Mouse (Mus musculus) testis, postnatal 14 days (tissue): ENCODE measurements around the gene Zfp637.
"Not testable (repeated sequence)": the region's sequence is repeated elsewhere in the genome, so short reads cannot be mapped to it uniquely, and the experiment has no call there.

Experiments
- DNase-seq: peaks from one replicate; pipeline ENCODE4 v3.0.0; 2021; ENCODE audit warnings: low spot score

Zfp637 gene

DNA sequence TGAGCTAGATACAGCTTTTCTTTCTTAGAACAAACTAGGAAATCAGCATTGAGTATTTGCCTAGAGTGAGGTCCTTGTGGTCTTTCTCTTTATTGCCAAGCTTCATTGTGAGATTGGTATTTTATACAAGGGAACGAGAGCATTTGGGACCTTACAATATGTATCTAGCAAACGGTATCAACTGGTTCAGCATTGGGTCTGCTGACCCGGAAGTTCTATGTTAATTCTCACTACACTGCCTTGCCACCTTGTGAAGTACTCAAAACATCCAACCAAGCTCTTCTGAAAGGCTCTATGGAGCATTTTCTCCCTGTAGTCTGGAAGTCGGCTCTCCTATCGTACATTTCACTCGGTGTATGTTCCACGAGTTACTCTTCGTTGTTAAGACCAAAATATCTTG lies 22.8 kb downstream of the Zfp637 start:
- DNase-seq = no peak

DNA sequence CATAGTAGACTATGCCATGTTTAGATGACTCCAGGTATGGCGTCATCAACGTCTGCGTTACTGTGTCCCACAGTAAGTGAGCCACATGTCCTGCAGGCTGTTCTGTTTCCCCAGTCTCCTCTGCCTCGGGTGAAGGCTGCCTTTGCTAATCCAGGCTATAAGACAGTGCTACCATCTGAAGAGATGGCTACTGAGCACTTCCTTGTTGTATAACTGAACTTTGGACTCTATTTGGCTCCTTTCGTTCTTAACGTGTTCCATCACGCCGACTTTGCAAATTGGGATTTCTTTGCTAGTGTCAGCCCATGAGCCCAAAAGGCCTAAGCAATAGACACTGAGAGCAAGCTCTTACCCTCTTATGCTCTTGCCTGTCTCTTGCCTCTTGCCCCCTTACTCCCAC lies 27.2 kb downstream of the Zfp637 start:
- DNase-seq = no peak

GRCm38 (mm10) chr6:117871034-117871433 lies 30.1 kb downstream of the Zfp637 start:
- peak; percentile 57 for DNase-seq

DNA sequence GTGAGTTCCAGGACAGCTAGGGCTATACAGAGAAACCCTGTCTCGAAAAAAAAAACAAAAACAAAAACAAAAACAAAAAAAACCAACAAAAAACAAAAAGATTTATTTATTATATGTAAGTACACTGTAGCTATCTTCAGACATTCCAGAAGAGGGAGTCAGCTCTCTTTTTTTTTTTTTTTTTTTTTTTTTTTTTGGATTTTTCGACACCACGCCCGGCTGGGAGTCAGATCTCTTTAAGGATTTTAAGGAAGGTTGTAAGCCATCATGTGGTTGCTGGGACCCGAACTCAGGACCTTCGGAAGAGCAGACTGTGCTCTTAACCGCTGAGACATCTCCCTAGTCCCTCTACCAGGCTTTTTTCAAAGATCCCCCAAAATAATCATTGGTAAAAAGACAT lies 32.5 kb downstream of the Zfp637 start:
- not testable (repeated sequence) for DNase-seq

GRCm38 (mm10) chr6:117874621-117875281 lies 33.8 kb downstream of the Zfp637 start:
- DNase-seq = no peak

DNA sequence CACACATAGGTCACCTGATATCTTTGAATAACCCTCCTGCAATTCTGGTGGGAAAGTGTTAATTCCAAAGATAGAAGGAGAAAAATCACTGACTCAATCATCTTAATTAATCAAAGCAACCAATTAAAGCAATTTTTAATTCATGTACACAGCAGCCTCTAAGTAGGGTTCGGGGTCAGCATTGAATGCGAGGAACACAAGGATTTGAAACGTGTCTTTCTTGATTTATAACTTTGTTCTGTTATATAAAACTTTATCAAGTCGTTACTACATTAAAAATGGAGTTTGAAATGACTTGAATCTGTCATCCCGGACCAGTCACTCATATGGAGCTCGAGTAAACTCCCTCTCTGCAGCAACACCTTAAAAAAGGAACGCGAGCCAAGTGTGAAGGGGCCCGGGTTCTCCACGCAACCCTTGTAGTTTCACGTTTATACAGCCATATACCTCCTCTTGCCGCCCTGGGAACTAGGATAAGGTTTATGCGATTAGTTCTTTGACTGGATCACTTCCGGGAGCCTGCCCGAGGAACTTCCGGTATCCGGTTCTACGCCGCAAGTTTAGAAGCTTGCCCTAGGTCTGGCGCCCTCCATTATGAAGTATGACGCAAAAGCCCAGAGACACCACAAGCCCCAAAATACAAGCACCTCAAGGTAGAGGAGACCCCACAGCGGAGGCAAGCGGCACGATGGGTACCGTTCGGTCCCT lies 37.9 kb downstream of the Zfp637 start:
- DNase-seq = peak; percentile 91

DNA sequence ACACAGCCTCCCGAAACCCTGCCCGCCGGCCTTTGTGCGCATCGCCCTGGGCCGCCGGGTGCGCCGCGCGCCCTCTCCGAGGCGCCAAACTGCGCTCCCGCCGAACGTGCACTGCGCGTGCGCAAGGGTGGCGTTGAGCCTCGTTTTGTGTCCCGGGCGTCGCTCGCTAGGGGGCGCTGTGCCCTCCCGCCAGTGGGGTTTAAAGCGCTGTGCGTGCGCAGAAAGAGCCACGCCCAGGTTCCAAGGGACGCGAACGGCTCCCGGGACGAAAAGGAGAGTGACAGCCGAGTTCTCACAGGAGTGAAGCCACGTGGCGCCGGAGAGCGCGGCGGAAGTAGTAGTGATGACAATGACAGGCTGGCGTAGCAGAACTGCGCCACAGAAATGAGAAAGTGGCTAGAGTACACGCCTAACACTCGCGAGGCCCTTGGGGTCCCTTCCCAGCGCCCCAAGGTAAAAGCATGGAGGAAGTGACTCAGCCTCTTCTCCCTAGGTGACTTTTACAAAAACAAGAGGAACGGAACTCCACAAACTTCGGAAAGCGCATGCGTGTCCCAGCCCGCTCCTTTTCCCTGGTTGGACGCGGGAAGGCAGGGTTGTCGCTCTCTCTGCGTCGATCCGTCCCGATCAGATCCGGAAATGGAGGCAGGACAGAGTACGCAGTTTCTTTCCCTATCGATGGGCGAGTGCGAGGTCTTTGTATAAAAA lies 38.6 kb downstream of the Zfp637 start:
- peak; percentile 97 for DNase-seq

DNA sequence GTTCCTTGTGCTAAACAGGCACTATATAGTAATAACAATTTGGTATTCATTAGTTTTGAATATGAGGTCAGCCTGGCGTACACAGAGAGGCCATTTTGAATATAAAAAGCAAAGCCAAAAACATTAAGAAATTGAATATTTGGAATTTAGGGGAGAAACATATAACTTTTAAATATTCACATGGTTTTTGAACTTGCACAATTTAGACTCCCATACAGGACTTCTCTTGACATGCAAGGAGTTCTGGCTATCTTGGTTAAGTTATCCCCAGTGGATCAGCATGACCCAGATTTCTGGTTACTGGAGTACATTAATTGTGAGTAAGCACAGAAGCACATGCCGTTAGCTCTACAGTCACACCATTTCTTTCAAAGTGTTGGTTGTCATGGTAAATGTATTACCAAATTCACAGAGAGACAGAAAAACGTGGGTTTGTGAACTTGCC lies 39.4 kb downstream of the Zfp637 start:
- DNase-seq = no peak

- DNase-seq = no peak
Measured at GRCm38 (mm10) chr6:117881229-117881628, 40.2 kb downstream of the Zfp637 start.

GRCm38 (mm10) chr6:117881997-117882396 lies 41.0 kb downstream of the Zfp637 start:
- no peak for DNase-seq

DNA sequence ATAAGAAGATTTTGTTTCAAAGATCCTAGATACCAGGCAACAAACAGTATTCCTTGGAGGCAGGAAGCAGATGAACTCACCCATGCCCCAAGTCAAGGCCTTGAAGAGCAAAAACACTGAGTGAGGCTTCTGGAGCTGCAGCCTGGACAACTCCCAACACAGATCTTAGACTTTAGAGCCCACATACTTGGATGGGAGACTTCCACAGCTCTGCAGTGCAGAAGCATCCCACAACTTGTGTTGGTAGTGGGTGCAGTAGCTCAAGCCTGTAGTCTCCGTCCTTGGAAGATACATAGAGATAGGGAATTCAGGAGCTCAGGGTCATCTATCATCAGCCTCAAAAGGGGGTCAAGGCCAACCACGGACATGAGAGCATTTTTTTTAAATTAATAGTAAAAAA lies 45.0 kb downstream of the Zfp637 start:
- no peak for DNase-seq

GRCm38 (mm10) chr6:117888032-117888431 lies 47.1 kb downstream of the Zfp637 start:
- DNase-seq = no peak

- no peak for DNase-seq
Measured at GRCm38 (mm10) chr6:117888642-117889096, 47.7 kb downstream of the Zfp637 start.

GRCm38 (mm10) chr6:117890257-117890656 lies 49.3 kb downstream of the Zfp637 start:
- DNase-seq = no peak

DNA sequence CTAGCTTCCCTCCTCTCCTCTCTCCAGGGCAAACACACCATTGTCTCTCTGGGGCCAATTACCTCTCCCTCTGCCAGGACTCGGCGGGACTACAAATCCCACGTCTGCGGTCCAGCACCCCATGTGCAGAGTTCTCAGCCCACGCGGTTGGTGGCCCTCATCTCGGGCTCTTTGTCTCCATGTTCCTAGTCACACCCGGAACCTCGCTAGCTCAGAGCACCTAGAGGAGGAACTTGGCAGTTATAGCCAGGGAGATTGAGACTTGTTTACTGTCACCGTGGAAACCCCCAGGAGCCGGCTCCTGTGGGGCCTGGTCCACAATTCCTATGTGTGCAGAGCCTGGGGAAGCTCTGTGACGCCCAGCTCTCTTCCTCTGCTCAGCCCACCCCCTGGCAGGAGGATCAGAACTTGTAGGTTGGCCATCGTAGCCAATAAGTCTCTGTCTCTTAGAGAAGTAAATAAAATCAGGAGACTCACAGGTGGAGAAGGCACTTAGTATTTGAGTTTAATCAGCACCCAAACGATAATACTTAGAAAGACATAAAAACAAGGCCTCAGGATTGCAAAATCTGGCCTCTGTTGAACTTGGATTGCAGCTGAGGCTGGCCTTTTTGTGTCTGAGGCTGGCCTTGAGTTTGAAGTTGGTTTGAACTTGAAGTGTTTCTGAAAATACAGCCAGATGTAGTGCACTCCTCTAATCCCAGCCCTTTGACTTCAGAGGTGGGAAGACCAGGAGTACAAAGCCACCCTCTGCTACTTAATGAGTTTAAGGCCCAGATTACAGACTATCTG lies 50.6 kb downstream of the Zfp637 start:
- no peak for DNase-seq

DNA sequence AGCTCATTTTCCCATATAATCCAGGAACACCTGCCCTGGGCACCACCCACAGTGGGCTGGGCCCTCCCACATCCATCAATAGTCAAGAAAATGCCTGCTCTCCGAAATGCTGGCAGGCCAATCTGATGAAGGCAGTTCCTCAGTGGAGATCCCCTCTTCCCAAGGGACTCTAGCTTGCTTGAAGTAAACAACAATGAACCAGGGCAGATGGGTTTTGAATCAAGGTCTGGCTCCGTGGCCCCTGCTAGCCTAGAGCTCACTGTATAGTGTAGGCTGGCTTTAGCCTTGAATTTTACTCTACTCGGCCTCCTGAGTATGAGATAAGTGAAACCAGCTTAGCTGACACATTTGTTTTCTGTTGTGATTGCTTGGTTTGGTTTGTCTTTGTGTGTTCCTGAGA lies 51.4 kb downstream of the Zfp637 start:
- no peak for DNase-seq

GRCm38 (mm10) chr6:117893435-117893834 lies 52.5 kb downstream of the Zfp637 start:
- no peak for DNase-seq
